Mouse (Mus musculus) liver, postnatal 0 days (tissue): ENCODE measurements around the gene C2.
"Not testable (repeated sequence)": the region's sequence is repeated elsewhere in the genome, so short reads cannot be mapped to it uniquely, and the experiment has no call there.

Source experiments
- CTCF ChIP-seq: sonication (generic); IDR thresholded peaks from 2 replicates; pipeline ENCODE4 v1.5.1; 2016; ENCODE audit warnings: antibody characterized with exemption, low read depth
- EP300 ChIP-seq: IDR thresholded peaks from 2 replicates; pipeline ENCODE4 v1.6.1; 2016; ENCODE audit warnings: antibody characterized with exemption, low read depth, mild to moderate bottlenecking

GRCm38 (mm10) chr17:34830776-34831175, 67.3 kb downstream of the C2 start:
- TF ChIP-seq CTCF, EP300: not testable (repeated sequence)
